Mouse (Mus musculus) brain, embryonic 14.5 days (tissue): ENCODE data around the gene Olfr1373.

Experiments used
- CTCF ChIP-seq: fragments of 200-500 bp; IDR thresholded peaks from 2 replicates; pipeline ENCODE4 v1.5.1; 2012; ENCODE audit warnings: inconsistent platforms, mild to moderate bottlenecking, moderate library complexity, borderline replicate concordance; ENCODE audit not compliant: insufficient read depth, insufficient read length; ENCODE audit errors: extremely low read depth
- POLR2A ChIP-seq: fragments of 200-500 bp; IDR thresholded peaks from 2 replicates; pipeline ENCODE4 v1.6.1; 2012; ENCODE audit warnings: mild to moderate bottlenecking, inconsistent platforms, borderline replicate concordance; ENCODE audit not compliant: poor library complexity, insufficient read depth, insufficient read length, severe bottlenecking; ENCODE audit errors: extremely low read depth

DNA sequence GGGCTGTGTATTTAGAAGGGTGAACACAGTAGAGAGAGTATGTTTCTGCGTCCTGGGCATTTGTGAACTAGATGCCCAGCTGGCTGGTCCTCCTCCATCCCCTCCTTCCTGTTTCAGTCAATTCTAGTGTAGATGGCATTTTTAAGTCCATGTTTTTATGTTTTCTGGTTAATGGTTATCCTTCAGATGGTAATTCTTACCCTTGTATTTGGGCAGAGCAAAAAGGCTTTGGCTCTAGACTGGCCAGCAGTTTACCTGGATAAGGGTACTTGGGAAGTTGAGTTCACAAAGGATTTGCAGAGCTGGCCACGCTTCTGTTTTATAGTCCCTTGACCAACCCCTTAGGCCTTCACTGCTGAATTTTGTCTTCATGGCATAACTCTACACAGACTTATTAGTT is 39.3 kb downstream of the Olfr1373 start:
- TF ChIP-seq CTCF (no peak), POLR2A (no peak)
